Mouse (Mus musculus) heart, embryonic 12.5 days (tissue): ENCODE data around the gene Il22ra2. TPM values are rescaled to one million over a fixed set of nuclear protein-coding genes. Genes with fewer than 3 reads are reported as not detected.

Source experiments
- ATAC-seq: fragments of 200-750 bp; cut with Nextera tagmentation; 2 replicates; pipeline ENCODE4 v1.8.0; 2017; ENCODE audit warnings: moderate TSS enrichment, moderate library complexity; ENCODE audit not compliant: insufficient number of reproducible peaks, low FRiP score
- H3K27ac ChIP-seq: fragments of 300-500 bp; sonication (generic); 2 replicates; pipeline ENCODE4 v1.5.1; 2016; ENCODE audit warnings: mild to moderate bottlenecking, moderate library complexity; ENCODE audit not compliant: poor library complexity, severe bottlenecking
- H3K27me3 ChIP-seq: fragments of 300-500 bp; sonication (generic); replicated peaks from 2 replicates; pipeline ENCODE4 v1.6.1; 2016; ENCODE audit warnings: mild to moderate bottlenecking, moderate library complexity
- H3K36me3 ChIP-seq: fragments of 300-500 bp; sonication (generic); 2 replicates; pipeline ENCODE4 v1.6.1; 2016; ENCODE audit warnings: mild to moderate bottlenecking, moderate library complexity
- H3K4me1 ChIP-seq: fragments of 300-500 bp; sonication (generic); replicated peaks from 2 replicates; pipeline ENCODE4 v1.6.1; 2016; ENCODE audit warnings: mild to moderate bottlenecking
- H3K4me2 ChIP-seq: fragments of 300-500 bp; sonication (generic); 2 replicates; pipeline ENCODE4 v1.6.1; 2016; ENCODE audit warnings: mild to moderate bottlenecking, moderate library complexity
- H3K4me3 ChIP-seq: fragments of 300-500 bp; sonication (generic); 2 replicates; pipeline ENCODE4 v1.5.1; 2016; ENCODE audit warnings: mild to moderate bottlenecking
- H3K9ac ChIP-seq: fragments of 300-500 bp; sonication (generic); 2 replicates; pipeline ENCODE4 v1.6.1; 2016; ENCODE audit warnings: mild to moderate bottlenecking, moderate library complexity
- H3K9me3 ChIP-seq: fragments of 300-500 bp; sonication (generic); replicated peaks from 2 replicates; pipeline ENCODE4 v1.6.1; 2016; ENCODE audit warnings: mild to moderate bottlenecking, moderate library complexity
- WGBS: fragments of 180-500 bp; shearing (Covaris S2); methylation state at CpG from one replicate; pipeline ENCODE4 v1.1.7; 2016; 5-methylcytosine and 5-hydroxymethylcytosine counted together
- polyA plus RNA-seq: library from polyadenylated mRNA; unstranded; fragments of >200 nt; fragmentation: Nextera tagmentation; extraction: Ambion mirVana; gene quantifications from 2 replicates; pipeline ENCODE4 v1.2.1, GENCODE M21; 2016

Gene Il22ra2
- polyA plus RNA-seq: not detected in 2 replicates

GRCm38 (mm10) chr10:19621408-19622048 is at the start of gene Il22ra2:
Il22ra2 (plus strand) TSS chr10:19621998.
- Histone ChIP-seq H3K9me3 (no peaks in the 10 kb centered on the region), H3K9ac (no peak within 1 kb of the TSS), H3K27ac (no peak within 1 kb of the TSS), H3K36me3 (no peaks in the 10 kb centered on the region), H3K4me3 (no peak within 1 kb of the TSS), H3K27me3 (no peaks in the 10 kb centered on the region), H3K4me2 (no peak within 1 kb of the TSS), H3K4me1 (no peaks in the 10 kb centered on the region)
- ATAC-seq: no peak
- 91% methylated on average over 2 of the region's 2 CpGs for WGBS

GRCm38 (mm10) chr10:19577571-19577970 is 44.2 kb upstream of the Il22ra2 start:
- no peak overlapping the region for H3K9ac ChIP-seq
- H3K4me2 ChIP-seq: no peak overlapping the region
- no peak for ATAC-seq
- H3K4me3 ChIP-seq: no peak overlapping the region
- WGBS: 89% methylated on average over 3 of the region's 3 CpGs
- no peak overlapping the region for H3K27ac ChIP-seq
- no peaks in the 10 kb centered on the region for H3K27me3 ChIP-seq
- H3K36me3 ChIP-seq: no peaks in the 10 kb centered on the region
- no peaks in the 10 kb centered on the region for H3K9me3 ChIP-seq
- H3K4me1 ChIP-seq: peaks cover 5% of the 10 kb centered on the region

DNA sequence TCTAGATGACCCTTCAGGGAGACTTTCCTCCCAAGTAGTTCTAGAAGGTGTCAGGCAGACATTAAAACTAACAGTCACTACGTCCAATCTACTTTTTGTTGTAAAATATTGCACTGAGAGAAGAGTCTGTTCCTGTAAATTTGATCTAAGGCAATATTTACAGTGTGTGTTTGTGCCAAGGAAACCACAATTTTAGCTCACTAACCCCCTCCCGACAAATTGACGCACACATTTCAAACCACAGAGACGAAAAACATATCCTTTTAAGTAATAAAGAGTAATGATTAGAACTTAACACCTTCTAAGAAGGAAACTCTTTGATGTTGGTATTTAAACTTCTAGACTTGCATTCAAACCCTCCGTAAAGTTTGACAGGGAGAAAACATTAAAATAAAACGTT is 43.8 kb upstream of the Il22ra2 start:
- 74% methylated on average over 6 of the region's 6 CpGs for WGBS
- ATAC-seq: no peak
- Histone ChIP-seq H3K36me3 (no peaks in the 10 kb centered on the region), H3K27me3 (no peaks in the 10 kb centered on the region), H3K4me2 (no peak overlapping the region), H3K27ac (no peak overlapping the region), H3K9ac (no peak overlapping the region), H3K9me3 (no peaks in the 10 kb centered on the region), H3K4me1 (peaks cover 7% of the 10 kb centered on the region), H3K4me3 (no peak overlapping the region)

DNA sequence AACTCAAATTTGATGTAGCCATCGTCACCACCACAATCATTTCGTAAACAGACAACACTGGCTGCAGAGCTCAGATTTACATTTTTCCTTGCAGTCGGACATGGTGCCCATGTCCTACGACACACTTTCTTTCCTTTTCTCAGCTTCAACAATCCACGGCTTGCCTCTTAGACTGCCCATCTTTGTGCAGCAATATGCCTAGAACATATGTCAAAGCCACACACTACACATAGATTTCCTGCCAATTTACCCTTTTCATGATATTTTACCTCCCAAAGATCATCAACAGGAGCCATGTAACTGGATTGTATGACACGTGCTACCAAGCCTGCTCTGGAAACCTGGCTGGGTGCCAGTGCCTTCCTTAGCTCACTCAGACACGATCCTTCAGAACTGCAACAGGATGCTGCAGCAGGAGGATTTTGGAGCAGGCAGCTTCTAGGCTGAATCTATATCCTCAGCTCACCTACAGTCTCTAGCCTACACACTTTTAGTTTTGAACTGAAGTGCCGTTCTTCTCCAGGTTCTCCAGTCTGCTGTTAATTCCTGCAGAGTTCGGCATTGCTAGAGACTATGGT is 43.3 kb upstream of the Il22ra2 start:
- Histone ChIP-seq H3K27me3 (no peaks in the 10 kb centered on the region), H3K9me3 (no peaks in the 10 kb centered on the region), H3K27ac (no peak overlapping the region), H3K4me1 (peaks cover 9% of the 10 kb centered on the region), H3K4me2 (0 out of 2 replicates have a peak overlapping the region, but pooled peaks have one; percentile 23), H3K36me3 (no peaks in the 10 kb centered on the region), H3K9ac (no peak overlapping the region), H3K4me3 (no peak overlapping the region)
- WGBS: 65% methylated on average over 9 of the region's 9 CpGs
- no peak for ATAC-seq

- Histone ChIP-seq H3K36me3 (no peaks in the 10 kb centered on the region), H3K9ac (no peak overlapping the region), H3K4me2 (no peak overlapping the region), H3K9me3 (no peaks in the 10 kb centered on the region), H3K4me3 (no peak overlapping the region), H3K4me1 (peaks cover 14% of the 10 kb centered on the region), H3K27ac (no peak overlapping the region), H3K27me3 (no peaks in the 10 kb centered on the region)
- ATAC-seq: no peak
- WGBS: 64% methylated on average over 3 of the region's 3 CpGs
Observed at GRCm38 (mm10) chr10:19580660-19581059, 41.1 kb upstream of the Il22ra2 start.

GRCm38 (mm10) chr10:19581844-19582582 is 39.8 kb upstream of the Il22ra2 start:
- WGBS: 56% methylated on average over 9 of the region's 9 CpGs
- H3K9ac ChIP-seq: no peak overlapping the region
- H3K4me2 ChIP-seq: no peak overlapping the region

DNA sequence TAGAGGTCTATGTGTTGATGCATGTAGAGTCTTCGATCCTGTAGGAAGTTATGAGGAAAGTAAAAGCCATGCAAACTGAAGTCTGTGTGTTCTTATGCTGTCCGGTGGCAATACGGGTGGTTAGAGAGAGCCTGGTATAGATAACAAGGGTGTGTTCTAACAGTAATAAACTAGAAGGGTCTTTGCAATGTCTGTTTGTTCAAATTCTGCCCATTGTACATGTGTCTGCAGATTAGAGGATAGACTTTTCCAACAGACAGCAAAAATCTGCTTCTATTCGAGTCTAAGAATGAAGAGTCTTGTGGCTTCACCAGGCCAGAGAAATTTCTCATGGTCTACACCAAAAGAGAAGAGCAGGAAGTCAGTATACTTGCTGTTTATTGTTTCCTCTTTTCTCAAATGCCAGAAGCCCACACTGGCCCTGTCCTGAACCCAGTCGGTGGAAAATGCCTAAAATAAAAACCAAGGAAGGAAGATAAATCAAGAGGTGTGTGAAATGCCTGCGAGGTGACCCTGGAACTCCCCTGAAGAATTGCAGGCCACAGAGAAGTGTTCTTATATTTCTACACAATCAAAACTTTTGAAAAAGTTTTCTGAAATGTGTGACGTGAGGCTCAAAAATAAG is 38.9 kb upstream of the Il22ra2 start:
- H3K27ac ChIP-seq: no peak overlapping the region
- 61% methylated on average over 7 of the region's 7 CpGs for WGBS
- peaks cover 14% of the 10 kb centered on the region for H3K4me1 ChIP-seq
- no peak overlapping the region for H3K4me3 ChIP-seq
- no peak overlapping the region for H3K9ac ChIP-seq
- no peaks in the 10 kb centered on the region for H3K9me3 ChIP-seq
- H3K4me2 ChIP-seq: no peak overlapping the region
- no peaks in the 10 kb centered on the region for H3K36me3 ChIP-seq
- H3K27me3 ChIP-seq: no peaks in the 10 kb centered on the region
- no peak for ATAC-seq

More at GRCm38 (mm10) chr10:19581844-19582582, 39.8 kb upstream of the Il22ra2 start:
- no peak overlapping the region for H3K4me3 ChIP-seq
- no peaks in the 10 kb centered on the region for H3K27me3 ChIP-seq
- no peaks in the 10 kb centered on the region for H3K9me3 ChIP-seq
- H3K4me1 ChIP-seq: peaks cover 14% of the 10 kb centered on the region
- H3K36me3 ChIP-seq: no peaks in the 10 kb centered on the region
- no peak for ATAC-seq
- H3K27ac ChIP-seq: no peak overlapping the region

DNA sequence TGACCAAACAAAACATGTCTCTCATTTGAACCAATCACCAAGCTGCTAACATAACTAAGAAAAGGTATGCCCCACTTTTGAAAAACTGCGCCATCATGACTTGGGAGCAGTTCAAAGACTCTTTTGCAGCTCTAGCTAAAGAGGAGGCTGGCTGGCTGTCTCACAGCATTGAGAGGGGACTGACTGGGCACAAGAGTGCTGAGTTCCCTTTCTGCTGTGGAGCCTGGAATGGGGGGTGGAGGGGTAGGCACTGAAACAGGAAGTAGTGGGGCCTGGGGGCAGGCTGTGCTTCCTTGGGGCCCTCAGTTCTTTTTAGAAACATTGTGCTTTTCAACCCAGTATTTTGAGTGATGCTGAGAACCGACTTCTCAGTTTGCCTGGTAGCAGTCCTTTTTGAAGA is 37.7 kb upstream of the Il22ra2 start:
- Histone ChIP-seq H3K9ac (no peak overlapping the region), H3K4me1 (peaks cover 8% of the 10 kb centered on the region; the same call in 1 of the 2 replicates), H3K4me2 (no peak overlapping the region), H3K27ac (no peak overlapping the region), H3K4me3 (no peak overlapping the region), H3K27me3 (no peaks in the 10 kb centered on the region), H3K9me3 (no peaks in the 10 kb centered on the region), H3K36me3 (no peaks in the 10 kb centered on the region)
- 84% methylated on average over 2 of the region's 2 CpGs for WGBS
- no peak for ATAC-seq

DNA sequence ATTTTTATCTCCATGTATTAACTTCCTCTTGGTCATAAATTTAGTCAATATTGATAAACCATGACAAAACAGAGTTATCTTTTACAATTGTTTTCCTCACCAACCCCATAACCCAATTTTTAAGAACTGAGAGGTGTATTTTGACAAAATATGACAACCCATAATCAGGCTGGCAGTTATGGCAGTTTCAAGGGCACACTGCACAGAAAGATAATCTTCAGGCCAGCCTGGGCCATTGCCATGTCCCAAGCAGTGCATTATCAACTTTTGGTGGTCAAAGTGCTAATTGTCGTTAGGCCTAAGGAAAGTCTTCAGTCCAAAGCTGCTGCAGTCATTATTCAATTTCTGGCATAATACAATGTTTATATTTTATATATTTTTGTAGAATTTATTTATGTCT is 37.0 kb upstream of the Il22ra2 start:
- Histone ChIP-seq H3K4me1 (peaks cover 8% of the 10 kb centered on the region; the same call in 1 of the 2 replicates), H3K36me3 (no peaks in the 10 kb centered on the region), H3K4me2 (no peak overlapping the region), H3K27ac (no peak overlapping the region), H3K9ac (no peak overlapping the region), H3K27me3 (no peaks in the 10 kb centered on the region), H3K9me3 (no peaks in the 10 kb centered on the region), H3K4me3 (no peak overlapping the region)
- no peak for ATAC-seq
- WGBS: 80% methylated on average over 1 of the region's 1 CpGs

DNA sequence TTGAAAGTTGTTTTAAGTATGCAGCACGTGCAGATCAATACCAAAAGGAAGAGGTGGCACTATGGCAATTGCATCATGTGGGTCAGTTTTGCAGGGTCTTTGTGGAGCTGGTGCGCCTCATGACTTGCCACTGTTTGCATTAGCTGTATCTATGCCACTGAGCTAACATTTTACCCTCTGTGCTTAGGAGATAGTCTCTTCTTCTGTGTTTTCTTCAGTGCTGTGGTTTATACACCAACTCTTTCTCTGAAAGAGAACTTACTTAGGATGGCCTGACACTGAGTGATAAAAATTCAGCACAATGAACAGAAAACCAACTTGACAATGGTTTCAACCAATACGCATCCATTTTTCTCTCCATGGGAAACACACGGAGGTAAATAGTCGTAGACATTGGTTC is 35.9 kb upstream of the Il22ra2 start:
- H3K9ac ChIP-seq: no peak overlapping the region
- H3K27me3 ChIP-seq: no peaks in the 10 kb centered on the region
- no peaks in the 10 kb centered on the region for H3K36me3 ChIP-seq
- no peak overlapping the region for H3K4me2 ChIP-seq
- H3K27ac ChIP-seq: no peak overlapping the region
- H3K4me1 ChIP-seq: peaks cover 9% of the 10 kb centered on the region; the same call in 1 of the 2 replicates
- no peaks in the 10 kb centered on the region for H3K9me3 ChIP-seq
- H3K4me3 ChIP-seq: no peak overlapping the region
- ATAC-seq: no peak
- 82% methylated on average over 5 of the region's 5 CpGs for WGBS

GRCm38 (mm10) chr10:19587281-19587680 is 34.5 kb upstream of the Il22ra2 start:
- no peak overlapping the region for H3K9ac ChIP-seq
- no peak for ATAC-seq
- WGBS: 74% methylated on average over 3 of the region's 3 CpGs
- no peak overlapping the region for H3K4me2 ChIP-seq
- H3K36me3 ChIP-seq: no peaks in the 10 kb centered on the region
- no peaks in the 10 kb centered on the region for H3K9me3 ChIP-seq
- H3K4me1 ChIP-seq: peaks cover 11% of the 10 kb centered on the region; the same call in 1 of the 2 replicates
- H3K27me3 ChIP-seq: no peaks in the 10 kb centered on the region
- H3K4me3 ChIP-seq: no peak overlapping the region
- H3K27ac ChIP-seq: no peak overlapping the region
